Mouse (Mus musculus) heart, embryonic 15.5 days (tissue): ENCODE data around the gene Rnls. TPM values are rescaled to one million over a fixed set of nuclear protein-coding genes. Genes with fewer than 3 reads are reported as not detected.

Experiments
- ATAC-seq: fragments of 200-750 bp; cut with Nextera tagmentation; replicated peaks from 2 replicates; pipeline ENCODE4 v1.8.0; 2017; ENCODE audit warnings: low read depth, moderate TSS enrichment; ENCODE audit not compliant: insufficient number of reproducible peaks, insufficient read depth, low FRiP score
- H3K27ac ChIP-seq: fragments of 300-500 bp; sonication (generic); 2 replicates; pipeline ENCODE4 v1.5.1; 2015; ENCODE audit warnings: mild to moderate bottlenecking, inconsistent platforms
- H3K27me3 ChIP-seq: fragments of 300-500 bp; sonication (generic); 2 replicates; pipeline ENCODE4 v1.6.1; 2015; ENCODE audit warnings: inconsistent platforms
- H3K36me3 ChIP-seq: fragments of 300-500 bp; sonication (generic); 2 replicates; pipeline ENCODE4 v1.6.1; 2015; ENCODE audit warnings: mild to moderate bottlenecking, inconsistent platforms
- H3K4me1 ChIP-seq: fragments of 300-500 bp; sonication (generic); replicated peaks from 2 replicates; pipeline ENCODE4 v1.6.1; 2015; ENCODE audit warnings: inconsistent platforms
- H3K4me2 ChIP-seq: fragments of 300-500 bp; sonication (generic); 2 replicates; pipeline ENCODE4 v1.6.1; 2015; ENCODE audit warnings: inconsistent platforms, mild to moderate bottlenecking, moderate library complexity
- H3K4me3 ChIP-seq: fragments of 300-500 bp; sonication (generic); 2 replicates; pipeline ENCODE4 v1.5.1; 2015; ENCODE audit warnings: mild to moderate bottlenecking, inconsistent platforms
- H3K9ac ChIP-seq: fragments of 300-500 bp; sonication (generic); 2 replicates; pipeline ENCODE4 v1.6.1; 2015; ENCODE audit warnings: mild to moderate bottlenecking, inconsistent platforms
- H3K9me3 ChIP-seq: fragments of 300-500 bp; sonication (generic); replicated peaks from 2 replicates; pipeline ENCODE4 v1.6.1; 2016; ENCODE audit warnings: inconsistent platforms
- WGBS: fragments of 180-500 bp; shearing (Covaris S2); methylation state at CpG from one replicate; pipeline ENCODE4 v1.1.7; 2015; ENCODE audit warnings: mixed read lengths; 5-methylcytosine and 5-hydroxymethylcytosine counted together
- polyA plus RNA-seq: library from polyadenylated mRNA; unstranded; fragments of >200 nt; fragmentation: Nextera tagmentation; extraction: Ambion mirVana; gene quantifications from 2 replicates; pipeline ENCODE4 v1.2.1, GENCODE M21; 2015

The Rnls gene
- polyA plus RNA-seq, 1 experiment from 2014 or later = 11.1 TPM

DNA sequence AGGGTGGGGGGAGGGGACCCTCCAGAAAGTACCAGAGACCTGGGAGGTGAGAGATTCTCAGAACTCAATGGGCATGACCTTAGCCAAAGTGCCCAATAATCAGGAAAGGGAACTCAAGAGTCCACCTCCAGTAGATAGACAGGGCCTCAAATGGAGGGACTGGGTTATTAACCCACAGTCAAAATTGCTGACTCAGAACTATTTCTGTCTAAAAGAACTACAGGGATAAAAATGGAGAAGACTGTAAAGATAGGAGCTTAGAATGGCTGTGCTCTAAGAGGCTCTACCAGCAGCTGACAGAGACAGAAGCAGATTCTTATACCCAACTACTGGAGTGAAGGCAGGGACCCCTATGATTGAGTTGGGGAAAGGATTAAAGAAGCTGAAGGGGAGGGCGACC lies 132.9 kb downstream of the Rnls start:
- Histone ChIP-seq H3K27ac (no peak overlapping the region), H3K4me2 (no peak overlapping the region), H3K36me3 (no peaks in the 10 kb centered on the region), H3K9ac (no peak overlapping the region), H3K9me3 (no peaks in the 10 kb centered on the region), H3K4me3 (no peak overlapping the region), H3K27me3 (no peaks in the 10 kb centered on the region), H3K4me1 (no peaks in the 10 kb centered on the region)
- ATAC-seq = no peak
- WGBS = 58% methylated on average over 1 of the region's 1 CpGs

DNA sequence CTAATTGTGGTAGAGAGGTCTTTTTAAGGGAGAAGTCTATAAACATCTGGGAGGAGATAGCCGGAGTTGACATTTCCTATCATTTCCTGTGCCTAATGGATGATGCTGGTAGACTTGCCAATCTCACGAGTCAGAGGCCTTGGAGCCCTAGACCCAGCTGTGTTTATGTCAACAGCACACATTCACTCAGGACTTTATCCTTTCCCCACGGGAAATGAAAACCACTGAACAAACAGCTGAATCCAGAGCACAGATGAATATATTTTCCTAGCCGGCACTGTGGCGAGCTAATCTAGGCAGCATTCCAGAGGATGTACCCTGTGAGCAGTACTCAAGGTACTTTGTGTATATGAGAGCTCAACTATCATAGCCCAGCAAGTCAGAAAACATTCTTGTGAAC lies 138.2 kb downstream of the Rnls start:
- ATAC-seq = no peak
- Histone ChIP-seq H3K27me3 (no peaks in the 10 kb centered on the region), H3K9ac (no peak overlapping the region), H3K27ac (no peak overlapping the region), H3K36me3 (no peaks in the 10 kb centered on the region), H3K4me2 (no peak overlapping the region), H3K4me1 (no peaks in the 10 kb centered on the region), H3K9me3 (no peaks in the 10 kb centered on the region), H3K4me3 (no peak overlapping the region)
- whole genome bisulfite sequencing = 45% methylated on average over 5 of the region's 5 CpGs

DNA sequence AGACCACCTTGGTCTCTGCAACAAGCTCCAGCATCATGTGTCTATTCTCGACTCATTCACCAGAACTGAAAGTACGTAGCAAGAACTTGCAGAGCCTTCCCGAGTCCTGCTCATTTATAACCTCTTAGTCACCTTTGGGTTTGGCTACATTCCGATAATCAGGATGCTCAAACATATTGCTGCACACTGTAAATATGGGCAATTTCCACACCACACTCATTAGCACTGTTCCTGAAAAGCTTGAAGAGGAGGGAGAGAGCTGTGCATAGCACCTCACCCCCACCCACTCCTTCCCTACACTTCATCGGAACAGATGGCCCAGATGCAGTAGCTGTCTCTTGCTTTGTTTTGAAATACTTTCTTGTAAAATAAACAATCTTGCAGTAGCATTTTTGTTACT lies 139.9 kb downstream of the Rnls start:
- Histone ChIP-seq H3K4me3 (no peak overlapping the region), H3K36me3 (no peaks in the 10 kb centered on the region), H3K4me2 (no peak overlapping the region), H3K9ac (no peak overlapping the region), H3K27ac (no peak overlapping the region), H3K4me1 (no peaks in the 10 kb centered on the region), H3K9me3 (no peaks in the 10 kb centered on the region), H3K27me3 (no peaks in the 10 kb centered on the region)
- 76% methylated on average over 5 of the region's 5 CpGs for WGBS
- no peak for ATAC-seq

DNA sequence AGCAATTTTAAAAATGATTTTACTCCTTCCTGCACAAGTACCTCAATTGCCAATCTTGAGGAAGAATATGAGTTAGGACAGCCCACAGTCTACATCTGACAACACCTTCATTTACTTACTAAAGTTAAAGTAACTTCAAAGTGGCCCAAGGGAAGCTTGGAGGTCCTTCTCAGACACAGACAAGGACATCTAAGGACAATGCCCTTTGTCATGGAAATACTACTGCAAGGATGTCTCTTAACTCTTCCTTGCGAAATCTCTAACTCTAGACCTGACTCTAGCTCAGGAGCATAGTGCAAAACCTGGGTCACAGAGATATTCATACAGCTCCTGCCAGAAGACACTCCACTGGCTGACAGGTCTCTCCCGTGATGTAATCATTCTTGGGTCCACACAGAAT lies 147.9 kb downstream of the Rnls start:
- no peak overlapping the region for H3K9ac ChIP-seq
- H3K27me3 ChIP-seq = no peaks in the 10 kb centered on the region
- no peak overlapping the region for H3K4me3 ChIP-seq
- H3K27ac ChIP-seq = no peak overlapping the region
- H3K4me1 ChIP-seq = no peaks in the 10 kb centered on the region
- no peaks in the 10 kb centered on the region for H3K9me3 ChIP-seq
- no peak for ATAC-seq
- H3K36me3 ChIP-seq = no peaks in the 10 kb centered on the region
- no peak overlapping the region for H3K4me2 ChIP-seq
- WGBS = 77% methylated on average over 2 of the region's 2 CpGs

DNA sequence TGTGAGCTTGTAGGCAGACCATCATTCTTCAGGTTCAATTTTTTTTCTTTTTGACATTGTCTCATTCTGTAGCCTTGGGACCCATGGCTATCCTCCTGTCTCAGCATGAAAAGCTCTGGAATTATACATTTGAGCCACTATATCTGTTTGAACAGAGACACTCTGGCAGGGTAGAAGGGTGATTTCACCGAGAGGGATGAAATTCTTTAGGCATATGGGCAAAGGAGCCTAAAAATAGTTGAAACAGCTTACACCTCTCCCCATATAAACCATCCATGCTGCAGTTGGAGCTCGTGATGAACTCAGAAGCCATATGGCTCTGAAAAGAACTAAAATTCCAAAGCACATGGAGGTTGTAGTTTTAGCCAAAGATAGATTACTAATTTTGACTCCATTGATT lies 151.7 kb downstream of the Rnls start:
- Histone ChIP-seq H3K4me2 (no peak overlapping the region), H3K4me1 (no peaks in the 10 kb centered on the region), H3K27me3 (no peaks in the 10 kb centered on the region), H3K27ac (no peak overlapping the region), H3K4me3 (no peak overlapping the region), H3K36me3 (no peaks in the 10 kb centered on the region), H3K9ac (no peak overlapping the region), H3K9me3 (no peaks in the 10 kb centered on the region)
- 73% methylated on average over 2 of the region's 2 CpGs for WGBS
- no peak for ATAC-seq

DNA sequence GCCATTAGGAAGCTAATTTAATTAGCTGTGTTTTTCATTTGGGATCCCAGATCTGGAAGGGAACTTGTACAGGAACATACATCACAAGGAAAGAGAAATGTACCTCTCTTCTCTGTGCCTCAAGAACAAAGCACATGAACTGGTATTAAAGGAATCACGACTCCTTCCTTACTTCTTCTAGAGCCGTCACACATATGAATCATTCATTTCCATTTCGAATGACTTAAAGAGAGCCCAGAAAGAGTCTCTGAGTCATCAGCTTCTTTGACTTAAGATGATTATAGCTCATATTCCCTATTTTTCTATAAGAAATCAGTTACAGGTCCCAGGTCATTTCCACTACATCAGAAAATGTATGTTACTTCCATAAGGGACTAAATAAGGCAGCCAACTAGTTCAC lies 159.2 kb downstream of the Rnls start:
- no peaks in the 10 kb centered on the region for H3K27me3 ChIP-seq
- H3K36me3 ChIP-seq = no peaks in the 10 kb centered on the region
- no peak overlapping the region for H3K9ac ChIP-seq
- no peak overlapping the region for H3K27ac ChIP-seq
- 80% methylated on average over 3 of the region's 3 CpGs for WGBS
- no peaks in the 10 kb centered on the region for H3K4me1 ChIP-seq
- H3K4me2 ChIP-seq = no peak overlapping the region
- ATAC-seq = no peak
- H3K4me3 ChIP-seq = no peak overlapping the region
- no peaks in the 10 kb centered on the region for H3K9me3 ChIP-seq

DNA sequence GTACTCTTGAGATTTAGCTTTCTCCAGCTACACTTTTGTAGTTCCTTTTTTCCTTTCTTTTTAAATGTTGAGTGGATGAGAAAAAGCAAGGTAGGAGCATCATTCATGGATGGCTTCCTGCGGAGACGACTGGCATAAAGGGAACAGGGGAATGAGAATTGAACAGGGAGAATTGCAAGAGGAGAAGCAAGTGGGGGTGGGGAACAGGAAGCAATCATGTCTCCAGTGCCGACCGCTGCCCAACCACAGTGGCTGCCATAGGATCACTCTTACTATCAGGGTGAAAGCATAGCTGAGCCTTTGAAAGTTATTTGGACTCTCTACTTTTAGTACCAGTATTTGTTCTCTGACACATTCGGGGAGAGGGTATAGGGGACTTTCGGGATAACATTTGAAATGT lies 160.8 kb downstream of the Rnls start:
- no peak for ATAC-seq
- WGBS = 61% methylated on average over 6 of the region's 6 CpGs
- Histone ChIP-seq H3K4me1 (no peaks in the 10 kb centered on the region), H3K9ac (no peak overlapping the region), H3K27ac (no peak overlapping the region), H3K27me3 (no peaks in the 10 kb centered on the region), H3K36me3 (no peaks in the 10 kb centered on the region), H3K9me3 (no peaks in the 10 kb centered on the region), H3K4me3 (no peak overlapping the region), H3K4me2 (no peak overlapping the region)

DNA sequence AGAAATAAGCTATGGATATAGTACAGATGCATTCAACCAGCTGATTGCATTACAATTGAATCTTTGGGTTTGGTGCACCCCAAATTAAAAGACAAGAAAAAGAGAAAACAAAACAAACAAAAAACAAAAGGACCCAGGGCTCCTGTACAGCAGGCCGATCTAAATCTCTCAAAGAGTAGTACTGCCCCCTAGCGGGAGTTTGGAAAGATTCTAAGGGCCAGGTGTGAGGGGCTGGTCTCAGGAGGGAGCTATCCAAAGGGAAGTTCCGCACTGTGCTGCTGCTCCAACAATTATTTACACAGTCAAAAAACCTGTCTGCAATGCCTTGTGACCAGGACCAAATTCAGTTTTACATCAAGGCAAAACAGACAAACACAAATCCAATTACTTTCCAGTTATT lies 165.1 kb downstream of the Rnls start:
- H3K9me3 ChIP-seq = no peaks in the 10 kb centered on the region
- H3K9ac ChIP-seq = no peak overlapping the region
- H3K27me3 ChIP-seq = no peaks in the 10 kb centered on the region
- 5% methylated on average over 3 of the region's 3 CpGs for WGBS
- ATAC-seq = peak; percentile 64; the same call in 1 of the 2 replicates
- H3K4me2 ChIP-seq = no peak overlapping the region
- no peak overlapping the region for H3K27ac ChIP-seq
- no peak overlapping the region for H3K4me3 ChIP-seq
- peaks cover 3% of the 10 kb centered on the region; the same call in 1 of the 2 replicates for H3K4me1 ChIP-seq
- no peaks in the 10 kb centered on the region for H3K36me3 ChIP-seq

DNA sequence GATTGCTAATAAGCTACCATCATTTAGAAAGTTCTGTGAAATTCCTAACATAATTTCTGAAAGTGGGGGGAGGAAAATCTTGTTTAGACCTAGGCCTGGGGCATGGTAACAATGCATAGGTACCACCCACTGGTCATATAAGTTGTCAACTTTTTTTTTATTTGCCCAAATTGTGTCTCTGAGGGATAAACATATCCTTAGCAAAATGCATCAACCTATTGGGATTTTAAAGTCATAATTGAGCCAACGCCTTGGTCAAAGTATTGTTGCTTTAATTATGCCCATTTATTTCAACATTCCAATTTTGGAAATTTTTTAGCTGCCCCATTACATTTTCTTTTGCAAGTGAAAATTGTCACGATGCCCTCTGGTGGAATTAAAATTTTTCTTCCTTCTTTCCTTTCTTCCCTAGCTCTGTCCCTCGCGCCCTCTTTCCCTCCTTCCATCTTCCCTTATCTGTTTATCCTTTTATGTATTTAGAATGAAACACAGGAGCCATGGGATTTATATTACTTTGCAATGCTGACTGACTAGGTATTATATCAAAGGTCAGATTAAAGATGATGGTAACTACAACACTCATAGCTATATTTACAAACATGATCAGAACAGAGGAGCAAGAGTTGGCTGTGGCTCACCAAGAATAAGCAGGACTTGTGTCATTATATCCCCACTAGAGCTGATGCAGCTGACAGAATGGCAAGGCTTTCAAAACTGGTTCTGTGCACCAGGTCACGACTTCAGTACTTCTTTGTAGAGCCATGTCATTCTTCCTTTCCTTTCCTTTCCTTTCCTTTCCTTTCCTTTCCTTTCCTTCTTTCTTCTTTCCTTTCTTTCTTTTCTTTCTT lies 166.0 kb downstream of the Rnls start:
- Histone ChIP-seq H3K27ac (no peak overlapping the region), H3K9me3 (no peaks in the 10 kb centered on the region), H3K9ac (no peak overlapping the region), H3K4me2 (no peak overlapping the region), H3K27me3 (no peaks in the 10 kb centered on the region), H3K4me1 (peaks cover 3% of the 10 kb centered on the region; the same call in 1 of the 2 replicates), H3K4me3 (no peak overlapping the region), H3K36me3 (no peaks in the 10 kb centered on the region)
- no peak for ATAC-seq
- 75% methylated on average over 5 of the region's 5 CpGs for WGBS

DNA sequence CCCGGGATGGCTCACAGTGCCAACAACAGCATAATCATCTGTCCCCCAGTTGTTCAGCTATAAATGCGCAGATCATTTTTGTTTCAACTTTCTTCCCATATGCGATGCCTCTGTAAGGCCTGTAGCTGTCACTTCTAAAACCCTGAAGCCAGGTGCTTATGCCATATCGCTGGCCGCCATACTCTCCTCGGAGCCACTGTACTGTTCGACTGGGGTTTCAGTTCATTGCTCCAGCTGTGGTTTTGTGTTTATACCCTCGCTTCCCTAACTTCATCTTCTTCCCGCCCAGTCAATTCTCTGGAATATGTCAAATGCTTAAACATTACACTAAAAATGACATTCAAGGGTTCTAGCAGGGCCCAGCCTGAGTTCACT lies 167.1 kb downstream of the Rnls start:
- Histone ChIP-seq H3K4me3 (no peak overlapping the region), H3K4me2 (no peak overlapping the region), H3K36me3 (no peaks in the 10 kb centered on the region), H3K27me3 (no peaks in the 10 kb centered on the region), H3K9ac (no peak overlapping the region), H3K27ac (no peak overlapping the region), H3K4me1 (peaks cover 3% of the 10 kb centered on the region; the same call in 1 of the 2 replicates), H3K9me3 (no peaks in the 10 kb centered on the region)
- 83% methylated on average over 9 of the region's 9 CpGs for WGBS
- no peak for ATAC-seq

DNA sequence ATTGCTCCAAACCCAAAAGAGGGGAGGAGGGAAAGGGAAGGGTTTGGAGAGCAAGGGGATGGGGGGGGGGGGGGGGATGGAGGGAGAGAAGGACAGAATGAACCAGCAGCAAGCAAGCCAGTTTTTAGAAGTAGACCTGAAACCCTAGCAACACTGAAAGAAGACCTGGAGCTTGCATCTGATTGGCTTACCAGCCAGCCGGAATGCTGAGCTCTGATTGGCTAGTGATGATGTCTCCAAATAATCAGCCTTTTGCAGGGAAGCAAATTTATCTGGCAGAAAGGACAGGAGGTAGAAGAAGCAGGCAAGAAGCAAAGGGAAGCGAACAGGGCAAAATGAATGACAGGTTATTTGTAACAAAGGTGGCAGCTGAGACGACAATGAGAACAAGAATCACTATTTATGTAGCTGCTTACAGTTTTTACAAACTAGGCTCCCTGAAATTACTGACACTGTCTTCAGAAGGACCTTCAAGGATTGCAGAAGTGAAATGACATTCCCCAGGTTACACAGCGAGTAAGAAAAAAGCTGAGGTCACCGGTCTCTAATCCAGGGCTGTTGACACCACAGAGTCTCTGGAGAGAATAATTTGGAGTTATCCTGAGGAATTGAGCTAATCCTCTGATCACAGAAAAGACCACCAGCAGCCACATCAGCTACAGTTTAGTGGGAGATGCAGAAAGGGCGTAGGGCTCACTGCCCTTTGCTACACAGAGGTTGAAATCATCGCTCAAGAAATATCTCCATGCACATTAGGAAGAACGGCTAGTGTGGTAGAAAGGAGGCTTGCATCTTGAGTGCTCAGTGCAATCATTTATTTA lies 167.7 kb downstream of the Rnls start:
- no peaks in the 10 kb centered on the region for H3K9me3 ChIP-seq
- H3K9ac ChIP-seq = no peak overlapping the region
- no peak overlapping the region for H3K27ac ChIP-seq
- no peaks in the 10 kb centered on the region for H3K27me3 ChIP-seq
- H3K4me2 ChIP-seq = no peak overlapping the region
- H3K36me3 ChIP-seq = no peaks in the 10 kb centered on the region
- 47% methylated on average over 8 of the region's 8 CpGs for WGBS
- H3K4me3 ChIP-seq = no peak overlapping the region
- peaks cover 3% of the 10 kb centered on the region; the same call in 1 of the 2 replicates for H3K4me1 ChIP-seq
- no peak for ATAC-seq
